Mouse (Mus musculus): Measurements from ENCODE around the gene Iqcc. TPM values are rescaled to one million over a fixed set of nuclear protein-coding genes. Genes with fewer than 3 reads are reported as not detected.

The Iqcc gene
- polyA plus RNA-seq, 1 experiment = 20.1 TPM

- Histone ChIP-seq H3K4me3 (no peak overlapping the region), H3K4me2 (ENCODE audit: low read depth) (no peak overlapping the region)
- no peak for TF ChIP-seq MYOG (IDR thresholded peaks at IDR 0.05; ENCODE audit: control insufficient read depth in 1 of 3, insufficient read depth in 1 of 3, insufficient read length in 2 of 3, low read depth in 2 of 3)
- TF ChIP-seq REST (IDR thresholded peaks at IDR 0.05; ENCODE audit: insufficient read depth, insufficient read length) = no peak
- no peak for TF ChIP-seq POLR2A (IDR thresholded peaks at IDR 0.05; ENCODE audit: insufficient read length, low read depth)
- no peak for TF ChIP-seq TCF12 (IDR thresholded peaks at IDR 0.05; ENCODE audit: insufficient read depth, poor library complexity, severe bottlenecking)
- TF ChIP-seq TCF3 (IDR thresholded peaks at IDR 0.05; ENCODE audit: insufficient read length, low read depth) = no peak
- TF ChIP-seq CEBPB (IDR thresholded peaks at IDR 0.05; ENCODE audit: insufficient read depth, poor library complexity, severe bottlenecking) = no peak
- TF ChIP-seq SRF (IDR thresholded peaks at IDR 0.05; ENCODE audit: control insufficient read depth, insufficient read length, low read depth) = no peak
- no peak for TF ChIP-seq MYOD1 (IDR thresholded peaks at IDR 0.05; ENCODE audit: control insufficient read depth in 1 of 3, insufficient read length in 2 of 3, low read depth in 2 of 3)
- TF ChIP-seq USF1 (IDR thresholded peaks at IDR 0.05; ENCODE audit: low read depth) = no peak
- no peak for TF ChIP-seq MAX (IDR thresholded peaks at IDR 0.05; ENCODE audit: low read depth)
- no peak for TF ChIP-seq POLR2AphosphoS2 (IDR thresholded peaks at IDR 0.05; ENCODE audit: insufficient read length, low read depth)
- TF ChIP-seq E2F4 (IDR thresholded peaks at IDR 0.05; ENCODE audit: insufficient read depth) = no peak
Observed at GRCm38 (mm10) chr4:129577688-129578087, 41.2 kb downstream of the Iqcc start.

GRCm38 (mm10) chr4:129576863-129577491 is 41.9 kb downstream of the Iqcc start:
- Histone ChIP-seq H3ac (ENCODE audit: control insufficient read depth, insufficient read length) (no peak overlapping the region), H3K79me2 (ENCODE audit: control insufficient read depth, insufficient read depth) (no peaks in the 10 kb centered on the region), H3K4me2 (ENCODE audit: low read depth) (no peak overlapping the region), H3K4me3 (no peak overlapping the region), H3K27me3 (ENCODE audit: control insufficient read depth, insufficient read depth, insufficient read length) (no peaks in the 10 kb centered on the region), H3K36me3 (ENCODE audit: control insufficient read depth, insufficient read depth) (no peaks in the 10 kb centered on the region)
- TF ChIP-seq MAX (IDR thresholded peaks at IDR 0.05; ENCODE audit: low read depth) = no peak
- TF ChIP-seq MYOG (IDR thresholded peaks at IDR 0.05; ENCODE audit: control insufficient read depth in 1 of 3, insufficient read depth in 1 of 3, insufficient read length in 2 of 3, low read depth in 2 of 3) = peak in 2 of 3 experiments; percentile 63 to 68
- no peak for TF ChIP-seq POLR2A (IDR thresholded peaks at IDR 0.05; ENCODE audit: insufficient read length, low read depth)
- peak in 2 of 3 experiments; percentile 22 to 53 for TF ChIP-seq MYOD1 (IDR thresholded peaks at IDR 0.05; ENCODE audit: control insufficient read depth in 1 of 3, insufficient read length in 2 of 3, low read depth in 2 of 3)

More at GRCm38 (mm10) chr4:129577688-129578087, 41.2 kb downstream of the Iqcc start:
- no peaks in the 10 kb centered on the region for H3K36me3 ChIP-seq (ENCODE audit: control insufficient read depth, insufficient read depth)
- H3K27me3 ChIP-seq (ENCODE audit: control insufficient read depth, insufficient read depth, insufficient read length) = no peaks in the 10 kb centered on the region
- no peak overlapping the region for H3ac ChIP-seq (ENCODE audit: control insufficient read depth, insufficient read length)
- no peaks in the 10 kb centered on the region for H3K79me2 ChIP-seq (ENCODE audit: control insufficient read depth, insufficient read depth)

GRCm38 (mm10) chr4:129575171-129575844 is 43.6 kb downstream of the Iqcc start:
- Histone ChIP-seq H3ac (ENCODE audit: control insufficient read depth, insufficient read length) (no peak overlapping the region), H3K36me3 (ENCODE audit: control insufficient read depth, insufficient read depth) (no peaks in the 10 kb centered on the region), H3K4me2 (ENCODE audit: low read depth) (peak overlapping the region; percentile 24), H3K27me3 (ENCODE audit: control insufficient read depth, insufficient read depth, insufficient read length) (no peaks in the 10 kb centered on the region), H3K4me3 (no peak overlapping the region), H3K79me2 (ENCODE audit: control insufficient read depth, insufficient read depth) (no peaks in the 10 kb centered on the region)
- TF ChIP-seq MAX (IDR thresholded peaks at IDR 0.05; ENCODE audit: low read depth) (no peak), POLR2A (IDR thresholded peaks at IDR 0.05; ENCODE audit: insufficient read length, low read depth) (no peak), POLR2AphosphoS2 (IDR thresholded peaks at IDR 0.05; ENCODE audit: insufficient read length, low read depth) (no peak), CEBPB (IDR thresholded peaks at IDR 0.05; ENCODE audit: insufficient read depth, poor library complexity, severe bottlenecking) (no peak), MYOG (IDR thresholded peaks at IDR 0.05; ENCODE audit: control insufficient read depth in 1 of 3, insufficient read depth in 1 of 3, insufficient read length in 2 of 3, low read depth in 2 of 3) (no peak), USF1 (IDR thresholded peaks at IDR 0.05; ENCODE audit: low read depth) (no peak)

- no peak for TF ChIP-seq TCF12 (IDR thresholded peaks at IDR 0.05; ENCODE audit: insufficient read depth, poor library complexity, severe bottlenecking)
- TF ChIP-seq MAX (IDR thresholded peaks at IDR 0.05; ENCODE audit: low read depth) = no peak
- no peak for TF ChIP-seq POLR2AphosphoS2 (IDR thresholded peaks at IDR 0.05; ENCODE audit: insufficient read length, low read depth)
- TF ChIP-seq REST (IDR thresholded peaks at IDR 0.05; ENCODE audit: insufficient read depth, insufficient read length) = no peak
- no peak for TF ChIP-seq SRF (IDR thresholded peaks at IDR 0.05; ENCODE audit: control insufficient read depth, insufficient read length, low read depth)
- TF ChIP-seq MYOG (IDR thresholded peaks at IDR 0.05; ENCODE audit: control insufficient read depth in 1 of 3, insufficient read depth in 1 of 3, insufficient read length in 2 of 3, low read depth in 2 of 3) = no peak
- TF ChIP-seq E2F4 (IDR thresholded peaks at IDR 0.05; ENCODE audit: insufficient read depth) = no peak
- TF ChIP-seq MYOD1 (IDR thresholded peaks at IDR 0.05; ENCODE audit: control insufficient read depth in 1 of 3, insufficient read length in 2 of 3, low read depth in 2 of 3) = no peak
- TF ChIP-seq POLR2A (IDR thresholded peaks at IDR 0.05; ENCODE audit: insufficient read length, low read depth) = no peak
- no peak within 1 kb of the TSS for H3K4me2 ChIP-seq (ENCODE audit: low read depth)
- no peaks in the 10 kb centered on the region for H3K79me2 ChIP-seq (ENCODE audit: control insufficient read depth, insufficient read depth)
- H3K36me3 ChIP-seq (ENCODE audit: control insufficient read depth, insufficient read depth) = no peaks in the 10 kb centered on the region
- H3K27me3 ChIP-seq (ENCODE audit: control insufficient read depth, insufficient read depth, insufficient read length) = no peaks in the 10 kb centered on the region
- no peak within 1 kb of the TSS for H3K4me3 ChIP-seq
- no peak within 1 kb of the TSS for H3ac ChIP-seq (ENCODE audit: control insufficient read depth, insufficient read length)
Observed at GRCm38 (mm10) chr4:129573430-129573829, 45.5 kb downstream of the Iqcc start, which contains the start of gene Lck. Lck (minus strand) TSS chr4:129573641.

- Histone ChIP-seq H3K4me2 (ENCODE audit: low read depth) (no peak overlapping the region), H3K27me3 (ENCODE audit: control insufficient read depth, insufficient read depth, insufficient read length) (no peaks in the 10 kb centered on the region), H3K4me3 (no peak overlapping the region), H3ac (ENCODE audit: control insufficient read depth, insufficient read length) (no peak overlapping the region), H3K79me2 (ENCODE audit: control insufficient read depth, insufficient read depth) (no peaks in the 10 kb centered on the region), H3K36me3 (ENCODE audit: control insufficient read depth, insufficient read depth) (no peaks in the 10 kb centered on the region)
- TF ChIP-seq CEBPB (IDR thresholded peaks at IDR 0.05; ENCODE audit: insufficient read depth, poor library complexity, severe bottlenecking) (no peak), SRF (IDR thresholded peaks at IDR 0.05; ENCODE audit: control insufficient read depth, insufficient read length, low read depth) (no peak), MYOG (IDR thresholded peaks at IDR 0.05; ENCODE audit: control insufficient read depth in 1 of 3, insufficient read depth in 1 of 3, insufficient read length in 2 of 3, low read depth in 2 of 3) (no peak), POLR2A (IDR thresholded peaks at IDR 0.05; ENCODE audit: insufficient read length, low read depth) (no peak), POLR2AphosphoS2 (IDR thresholded peaks at IDR 0.05; ENCODE audit: insufficient read length, low read depth) (no peak), MYOD1 (IDR thresholded peaks at IDR 0.05; ENCODE audit: control insufficient read depth in 1 of 3, insufficient read length in 2 of 3, low read depth in 2 of 3) (no peak), TCF12 (IDR thresholded peaks at IDR 0.05; ENCODE audit: insufficient read depth, poor library complexity, severe bottlenecking) (no peak), USF1 (IDR thresholded peaks at IDR 0.05; ENCODE audit: low read depth) (no peak)
Observed at GRCm38 (mm10) chr4:129573093-129573370, 45.9 kb downstream of the Iqcc start.
